Mouse (Mus musculus) megakaryocyte, embryonic 14.5 days (primary cell): ENCODE results near the gene Id3. TPM values are rescaled to one million over a fixed set of nuclear protein-coding genes. Genes with fewer than 3 reads are reported as not detected.

ENCODE experiments used
- H3K27me3 ChIP-seq: replicated peaks from 2 replicates; pipeline ENCODE3; 2012; ENCODE audit warnings: inconsistent platforms
- H3K36me3 ChIP-seq: replicated peaks from 2 replicates; pipeline ENCODE3; 2012; ENCODE audit warnings: low read length, inconsistent platforms, mixed read lengths
- H3K4me1 ChIP-seq: 2 replicates; pipeline ENCODE4 v1.6.1; 2012; ENCODE audit warnings: inconsistent platforms
- H3K4me3 ChIP-seq: replicated peaks from 2 replicates; pipeline ENCODE3; 2012; ENCODE audit warnings: moderate library complexity, mild to moderate bottlenecking, inconsistent platforms
- H3K9me3 ChIP-seq: 2 replicates; pipeline ENCODE4 v1.6.1; 2012; ENCODE audit warnings: inconsistent platforms
- FLI1 ChIP-seq: IDR thresholded peaks from 2 replicates; pipeline ENCODE4 v1.6.1; 2012; ENCODE audit warnings: low read length, inconsistent platforms, mixed read lengths
- GATA1 ChIP-seq: IDR thresholded peaks from 3 replicates; pipeline ENCODE4 v1.6.1; 2012; ENCODE audit warnings: mixed read lengths, low read length, inconsistent platforms, borderline replicate concordance
- polyA plus RNA-seq: library from polyadenylated mRNA; stranded (reverse); fragments of >175 nt; gene quantifications from 2 replicates; pipeline ENCODE4 v1.2.3, GENCODE M21; 2012; ENCODE audit warnings: low replicate concordance; ENCODE audit not compliant: insufficient read depth

The Id3 gene
- polyA plus RNA-seq, 1 experiment, result 13.8 TPM

- TF ChIP-seq GATA1 (no peak), FLI1 (no peak)
- Histone ChIP-seq H3K36me3 (no peaks in the 10 kb centered on the region), H3K4me3 (no peak overlapping the region), H3K27me3 (peaks cover 12% of the 10 kb centered on the region), H3K4me1 (peaks cover 45% of the 10 kb centered on the region), H3K9me3 (no peaks in the 10 kb centered on the region)
These were observed 27.1 kb downstream of the Id3 start for GRCm38 (mm10) chr4:136170401-136170800.

GRCm38 (mm10) chr4:136171455-136171854 lies 28.2 kb downstream of the Id3 start:
- peaks cover 6% of the 10 kb centered on the region for H3K36me3 ChIP-seq
- H3K4me3 ChIP-seq, result peak overlapping the region; percentile 97
- peaks cover 49% of the 10 kb centered on the region for H3K4me1 ChIP-seq
- no peak for TF ChIP-seq FLI1
- no peak for TF ChIP-seq GATA1
- no peaks in the 10 kb centered on the region for H3K9me3 ChIP-seq
- peaks cover 12% of the 10 kb centered on the region for H3K27me3 ChIP-seq

- H3K9me3 ChIP-seq, result no peaks in the 10 kb centered on the region
- peaks cover 6% of the 10 kb centered on the region for H3K36me3 ChIP-seq
- H3K4me3 ChIP-seq, result peak within 1 kb of the TSS; percentile 97
- H3K4me1 ChIP-seq, result peaks cover 56% of the 10 kb centered on the region
- H3K27me3 ChIP-seq, result peaks cover 12% of the 10 kb centered on the region
- TF ChIP-seq GATA1 (no peak), FLI1 (no peak)
These were observed 28.8 kb downstream of the Id3 start, which contains the start of gene E2f2 for GRCm38 (mm10) chr4:136172011-136172541. E2f2 (plus strand) TSS chr4:136172394.

GRCm38 (mm10) chr4:136172542-136173209 lies 29.4 kb downstream of the Id3 start:
- H3K36me3 ChIP-seq, result peaks cover 6% of the 10 kb centered on the region
- H3K27me3 ChIP-seq, result peaks cover 10% of the 10 kb centered on the region
- H3K9me3 ChIP-seq, result no peaks in the 10 kb centered on the region
- no peak for TF ChIP-seq GATA1
- no peak for TF ChIP-seq FLI1
- peaks cover 62% of the 10 kb centered on the region for H3K4me1 ChIP-seq
- peak overlapping the region; percentile 97 for H3K4me3 ChIP-seq

GRCm38 (mm10) chr4:136173210-136173715 lies 30.0 kb downstream of the Id3 start:
- H3K36me3 ChIP-seq, result peaks cover 6% of the 10 kb centered on the region
- H3K9me3 ChIP-seq, result no peaks in the 10 kb centered on the region
- peak overlapping the region; percentile 97 for H3K4me3 ChIP-seq
- H3K4me1 ChIP-seq, result peaks cover 68% of the 10 kb centered on the region
- no peak for TF ChIP-seq FLI1
- H3K27me3 ChIP-seq, result peaks cover 8% of the 10 kb centered on the region

GRCm38 (mm10) chr4:136174216-136175193 lies 31.2 kb downstream of the Id3 start:
- Histone ChIP-seq H3K4me1 (peaks cover 80% of the 10 kb centered on the region), H3K27me3 (peaks cover 6% of the 10 kb centered on the region), H3K9me3 (no peaks in the 10 kb centered on the region), H3K36me3 (peaks cover 6% of the 10 kb centered on the region), H3K4me3 (peak overlapping the region; percentile 97)
- TF ChIP-seq FLI1 (no peak), GATA1 (no peak)

GRCm38 (mm10) chr4:136176022-136176552 lies 32.8 kb downstream of the Id3 start:
- Histone ChIP-seq H3K4me1 (peaks cover 96% of the 10 kb centered on the region), H3K9me3 (no peaks in the 10 kb centered on the region), H3K36me3 (peaks cover 13% of the 10 kb centered on the region), H3K27me3 (no peaks in the 10 kb centered on the region), H3K4me3 (peak overlapping the region; percentile 42)
- TF ChIP-seq GATA1, result no peak
- no peak for TF ChIP-seq FLI1

- TF ChIP-seq FLI1 (no peak), GATA1 (no peak)
- H3K4me1 ChIP-seq, result peaks cover 95% of the 10 kb centered on the region
- H3K9me3 ChIP-seq, result no peaks in the 10 kb centered on the region
- H3K27me3 ChIP-seq, result no peaks in the 10 kb centered on the region
- peaks cover 16% of the 10 kb centered on the region for H3K36me3 ChIP-seq
- peak overlapping the region; percentile 89 for H3K4me3 ChIP-seq
These were observed 33.9 kb downstream of the Id3 start for GRCm38 (mm10) chr4:136177244-136177611.
